ENCODE assay signal across 14 mouse cellular contexts in genomic region chr11:11851957-11852505, GRCm38 (mm10). TPM values are rescaled to one million over a fixed set of nuclear protein-coding genes. Genes with fewer than 3 reads are reported as not detected.
DNase-seq lines count a peak whose midpoint lies in the region; ATAC-seq and TF ChIP-seq lines count a peak whose summit lies in the region.
"Had no signal": no experiment of that assay in that cellular context is flagged by ENCODE, and none has a peak within 500 bp of the region (broad histone marks: within the 10 kb centered on the region; RNA-seq: fewer than 3 reads in every experiment).

No protein-coding gene starts in this region.

- no peak overlapping the region for H3K4me3 ChIP-seq in kidney, embryonic 15.5 days (replicated peaks)
- H3K4me3 ChIP-seq in kidney, adult 2 months (ENCODE audit: insufficient read depth, low read depth, low read length), result no peak overlapping the region
- H3K4me3 ChIP-seq in embryonic facial prominence, embryonic 10.5 days, result no peak overlapping the region
- H3K4me3 ChIP-seq in embryonic facial prominence, embryonic 13.5 days, result no peak overlapping the region
- H3K4me3 ChIP-seq in limb, embryonic 12.5 days (replicated peaks), result no peak overlapping the region
- no peak overlapping the region for H3K4me3 ChIP-seq in forebrain, postnatal 0 days (ENCODE audit: low read depth, low read length)
- H3K4me3 ChIP-seq: liver, embryonic 12.5 days had no signal

- 80% methylated on average over 6 of the region's 6 CpGs for WGBS in kidney, embryonic 15.5 days
- WGBS in kidney, adult 2 months, result 86% methylated on average over 6 of the region's 6 CpGs
- WGBS in embryonic facial prominence, embryonic 10.5 days, result 53% methylated on average over 6 of the region's 6 CpGs
- 39% methylated on average over 6 of the region's 6 CpGs for WGBS in embryonic facial prominence, embryonic 13.5 days
- WGBS in limb, embryonic 12.5 days, result 75% methylated on average over 6 of the region's 6 CpGs
- 73% methylated on average over 6 of the region's 6 CpGs for WGBS in forebrain, postnatal 0 days

- TF ChIP-seq CTCF in kidney, adult 2 months (conservative IDR thresholded peaks at IDR 0.05; ENCODE audit: insufficient read depth, insufficient read length, low read depth, low read length), result no peak
- no peak for TF ChIP-seq CTCF in forebrain, postnatal 0 days (IDR thresholded peaks at IDR 0.05; ENCODE audit: low read depth)

- intact Hi-C loops in left cerebral cortex, postnatal 36 days (cut with DNase I), result no loop called here

- no peaks in the 10 kb centered on the region for H3K36me3 ChIP-seq in kidney, embryonic 15.5 days
- H3K36me3 ChIP-seq in kidney, adult 2 months (ENCODE audit: control insufficient read depth, insufficient read depth, low read length), result no peaks in the 10 kb centered on the region
- H3K36me3 ChIP-seq in embryonic facial prominence, embryonic 10.5 days (replicated peaks), result peaks cover 6% of the 10 kb centered on the region; the same call in 1 of the 2 replicates
- H3K36me3 ChIP-seq in embryonic facial prominence, embryonic 13.5 days, result no peaks in the 10 kb centered on the region
- H3K36me3 ChIP-seq in limb, embryonic 12.5 days, result no peaks in the 10 kb centered on the region
- no peaks in the 10 kb centered on the region for H3K36me3 ChIP-seq in forebrain, postnatal 0 days (ENCODE audit: insufficient read depth)

- H3K9me3 ChIP-seq in kidney, embryonic 15.5 days (replicated peaks), result no peaks in the 10 kb centered on the region
- peaks cover 4% of the 10 kb centered on the region; the same call in 1 of the 2 replicates for H3K9me3 ChIP-seq in embryonic facial prominence, embryonic 10.5 days
- 0 out of 2 replicates have a peak, but pooled peaks cover 3% of the 10 kb centered on the region for H3K9me3 ChIP-seq in embryonic facial prominence, embryonic 13.5 days
- H3K9me3 ChIP-seq in limb, embryonic 12.5 days, result 0 out of 2 replicates have a peak, but pooled peaks cover 5% of the 10 kb centered on the region
- no peaks in the 10 kb centered on the region for H3K9me3 ChIP-seq in forebrain, postnatal 0 days (ENCODE audit: low read length)

- H3K9ac ChIP-seq in kidney, embryonic 15.5 days, result no peak overlapping the region
- H3K9ac ChIP-seq in embryonic facial prominence, embryonic 13.5 days, result no peak overlapping the region
- H3K9ac ChIP-seq in limb, embryonic 12.5 days (replicated peaks), result no peak overlapping the region
- no peak overlapping the region for H3K9ac ChIP-seq in forebrain, postnatal 0 days
- H3K9ac ChIP-seq: liver, embryonic 12.5 days had no signal

- TF ChIP-seq POLR2A in kidney, adult 2 months (IDR thresholded peaks at IDR 0.05; ENCODE audit: low read depth, low read length), result no peak

- no peak overlapping the region for H3K4me2 ChIP-seq in kidney, embryonic 15.5 days
- no peak overlapping the region for H3K4me2 ChIP-seq in embryonic facial prominence, embryonic 13.5 days
- H3K4me2 ChIP-seq in limb, embryonic 12.5 days, result no peak overlapping the region
- H3K4me2 ChIP-seq in forebrain, postnatal 0 days (ENCODE audit: low read depth), result no peak overlapping the region
- H3K4me2 ChIP-seq: liver, embryonic 12.5 days had no signal

- H3K4me1 ChIP-seq in kidney, embryonic 15.5 days, result peaks cover 37% of the 10 kb centered on the region
- no peaks in the 10 kb centered on the region for H3K4me1 ChIP-seq in kidney, adult 2 months (ENCODE audit: control insufficient read depth, insufficient read depth, low read length)
- H3K4me1 ChIP-seq in embryonic facial prominence, embryonic 10.5 days, result peaks cover 55% of the 10 kb centered on the region
- peaks cover 56% of the 10 kb centered on the region for H3K4me1 ChIP-seq in embryonic facial prominence, embryonic 13.5 days
- H3K4me1 ChIP-seq in limb, embryonic 12.5 days (replicated peaks), result peaks cover 29% of the 10 kb centered on the region
- H3K4me1 ChIP-seq in forebrain, postnatal 0 days (ENCODE audit: insufficient read depth), result 0 out of 2 replicates have a peak, but pooled peaks cover 3% of the 10 kb centered on the region

- DNase-seq in kidney, adult 2 months, result no peak
- no peak for DNase-seq in embryonic facial prominence, embryonic 10.5 days (ENCODE audit: low spot score)
- DNase-seq in forebrain, postnatal 0 days, result no peak
- no peak for DNase-seq in left cerebral cortex, postnatal 36 days (ENCODE audit: low spot score in 2 of 2)
- DNase-seq: cerebellum, postnatal 36 days; gastrocnemius, postnatal 25 days; kidney, adult 8-10 months; thymus, adult 2 months had no signal

- no peaks in the 10 kb centered on the region for H3K27me3 ChIP-seq in kidney, embryonic 15.5 days
- H3K27me3 ChIP-seq in kidney, adult 2 months (replicated peaks; ENCODE audit: control insufficient read depth, insufficient read depth, low read length), result no peaks in the 10 kb centered on the region
- no peaks in the 10 kb centered on the region for H3K27me3 ChIP-seq in embryonic facial prominence, embryonic 10.5 days (replicated peaks; ENCODE audit: low read depth, poor library complexity, severe bottlenecking)
- no peaks in the 10 kb centered on the region for H3K27me3 ChIP-seq in embryonic facial prominence, embryonic 13.5 days
- H3K27me3 ChIP-seq in limb, embryonic 12.5 days, result no peaks in the 10 kb centered on the region
- H3K27me3 ChIP-seq in forebrain, postnatal 0 days (ENCODE audit: insufficient read depth, low read length), result no peaks in the 10 kb centered on the region
- H3K27me3 ChIP-seq: liver, embryonic 12.5 days had no signal

- ATAC-seq in kidney, embryonic 15.5 days (replicated peaks; ENCODE audit: low FRiP score), result no peak
- no peak for ATAC-seq in embryonic facial prominence, embryonic 13.5 days (ENCODE audit: insufficient number of reproducible peaks, insufficient read depth, low FRiP score, low TSS enrichment, low read depth)
- no peak for ATAC-seq in limb, embryonic 12.5 days (ENCODE audit: insufficient number of reproducible peaks, insufficient read depth, low FRiP score, low TSS enrichment, low read depth)
- no peak for ATAC-seq in forebrain, postnatal 0 days
- ATAC-seq: CD4-positive, CD25-positive, alpha-beta regulatory T cell, adult 4 months; forebrain, embryonic 16.5 days; liver, embryonic 12.5 days had no signal

- H3K27ac ChIP-seq in kidney, embryonic 15.5 days, result 0 out of 2 replicates have a peak overlapping the region, but pooled peaks have one; percentile 23
- no peak overlapping the region for H3K27ac ChIP-seq in kidney, adult 2 months (ENCODE audit: insufficient read depth, low read depth, low read length)
- peak overlapping the region; percentile 76 for H3K27ac ChIP-seq in embryonic facial prominence, embryonic 10.5 days (replicated peaks)
- H3K27ac ChIP-seq in embryonic facial prominence, embryonic 13.5 days, result peak overlapping the region; percentile 87
- peak overlapping the region; percentile 81 for H3K27ac ChIP-seq in limb, embryonic 12.5 days
- no peak overlapping the region for H3K27ac ChIP-seq in forebrain, postnatal 0 days (ENCODE audit: low read depth, low read length)
- H3K27ac ChIP-seq: liver, embryonic 12.5 days had no signal

RNA-seq across cellular contexts. Expression of gene Fignl1, which starts 43.3 kb away (rescaled TPM):
- polyA plus RNA-seq in kidney, embryonic 15.5 days (2015; fragmentation: Nextera tagmentation; extraction: Ambion mirVana), result 66.0 and 70.0 TPM in 2 replicates
- polyA plus RNA-seq in kidney, adult 2 months (2012; rRNA removed), result 0.10 and 0.28 TPM in 2 replicates
- 105 and 112 TPM in 2 replicates for polyA plus RNA-seq in embryonic facial prominence, embryonic 10.5 days (2016; fragmentation: Nextera tagmentation; extraction: Ambion mirVana)
- polyA plus RNA-seq in embryonic facial prominence, embryonic 13.5 days (2015; fragmentation: Nextera tagmentation; extraction: Ambion mirVana), result 53.7 and 59.4 TPM in 2 replicates
- 74.5 and 78.1 TPM in 2 replicates for polyA plus RNA-seq in limb, embryonic 12.5 days (2016; fragmentation: Nextera tagmentation; extraction: Ambion mirVana)
- total RNA-seq in forebrain, postnatal 0 days (2014; rRNA removed), result 4.8 and 7.8 TPM in 2 replicates
- polyA plus RNA-seq in forebrain, postnatal 0 days (2015; fragmentation: Nextera tagmentation; extraction: Ambion mirVana), result 4.4 and 4.9 TPM in 2 replicates
- total RNA-seq in left cerebral cortex, postnatal 36 days (2021), result under 1 TPM; 0.49 to 0.63 TPM

RNA-seq across cellular contexts. Expression of gene Ddc, which starts 45.9 kb away (rescaled TPM):
- polyA plus RNA-seq in kidney, embryonic 15.5 days (2015; fragmentation: Nextera tagmentation; extraction: Ambion mirVana), result 14.3 and 15.4 TPM in 2 replicates
- polyA plus RNA-seq in kidney, adult 2 months (2012; rRNA removed), result 96.2 and 103 TPM in 2 replicates
- polyA plus RNA-seq in embryonic facial prominence, embryonic 10.5 days (2016; fragmentation: Nextera tagmentation; extraction: Ambion mirVana), result 6.9 and 8.8 TPM in 2 replicates
- polyA plus RNA-seq in embryonic facial prominence, embryonic 13.5 days (2015; fragmentation: Nextera tagmentation; extraction: Ambion mirVana), result 5.3 and 5.8 TPM in 2 replicates
- 11.9 and 13.0 TPM in 2 replicates for polyA plus RNA-seq in limb, embryonic 12.5 days (2016; fragmentation: Nextera tagmentation; extraction: Ambion mirVana)
- 7.2 and 13.6 TPM in 2 replicates for total RNA-seq in forebrain, postnatal 0 days (2014; rRNA removed)
- 5.6 and 8.6 TPM in 2 replicates for polyA plus RNA-seq in forebrain, postnatal 0 days (2015; fragmentation: Nextera tagmentation; extraction: Ambion mirVana)
- 1 to 10 TPM; 5.4 TPM for total RNA-seq in left cerebral cortex, postnatal 36 days (2021)

Comparison
In these comparisons a context has a peak if more than half of its experiments do, and no peak if none do; other contexts are left out.
1. H3K27ac ChIP-seq: peak in kidney, embryonic 15.5 days (single experiment), embryonic facial prominence, embryonic 10.5 days (single experiment), embryonic facial prominence, embryonic 13.5 days (single experiment) and limb, embryonic 12.5 days (single experiment); none in kidney, adult 2 months (single experiment) and forebrain, postnatal 0 days (single experiment).